Mouse (Mus musculus) macrophage (primary cell): Measurements from ENCODE around the gene Akp3. TPM values are rescaled to one million over a fixed set of nuclear protein-coding genes. Genes with fewer than 3 reads are reported as not detected.

Source experiments
- H3K27ac ChIP-seq: fragments of 350-480 bp; formaldehyde crosslinking; 2 replicates; pipeline ENCODE4 v1.9.0; 2021
- H3K36me3 ChIP-seq: fragments of 350-480 bp; formaldehyde crosslinking; 2 replicates; pipeline ENCODE4 v1.9.0; 2021; ENCODE audit errors: inconsistent target
- H3K4me3 ChIP-seq: fragments of 350-480 bp; formaldehyde crosslinking; 2 replicates; pipeline ENCODE4 v1.9.0; 2021; ENCODE audit errors: inconsistent target
- H3K79me2 ChIP-seq: fragments of 350-480 bp; formaldehyde crosslinking; 2 replicates; pipeline ENCODE4 v1.9.0; 2021; ENCODE audit errors: inconsistent target
- whole genome bisulfite sequencing: methylation state at CpG from one replicate; pipeline ENCODE4 v1.1.7; 2026; ENCODE audit warnings: inconsistent platforms; ENCODE audit not compliant: missing documents; 5-methylcytosine and 5-hydroxymethylcytosine counted together
- polyA plus RNA-seq: library from polyadenylated mRNA; stranded (reverse); fragments of 250-400 nt; gene quantifications from 3 replicates; pipeline ENCODE4 v1.2.4, GENCODE M21; 2018; ENCODE audit warnings: inconsistent platforms
- total RNA-seq, 78 experiments: library from RNA; depleted of rRNA; stranded (reverse); fragments of 250-400 nt; gene quantifications; 1 replicate in 9 of 78; 2 replicates in 24 of 78; 3 replicates in 43 of 78; 4 replicates in 2 of 78; pipeline ENCODE4 v1.2.4; 2018; ENCODE audit warnings: inconsistent platforms in 56 of 78

The Akp3 gene
- not detected for total RNA-seq (2018; cell fraction: chromatin; rRNA removed)
- not detected for total RNA-seq (2018; cell fraction: cytosol; rRNA removed)
- not detected for total RNA-seq (2018; cell fraction: nucleus; rRNA removed)
- polyA plus RNA-seq = not detected in 3 replicates

DNA sequence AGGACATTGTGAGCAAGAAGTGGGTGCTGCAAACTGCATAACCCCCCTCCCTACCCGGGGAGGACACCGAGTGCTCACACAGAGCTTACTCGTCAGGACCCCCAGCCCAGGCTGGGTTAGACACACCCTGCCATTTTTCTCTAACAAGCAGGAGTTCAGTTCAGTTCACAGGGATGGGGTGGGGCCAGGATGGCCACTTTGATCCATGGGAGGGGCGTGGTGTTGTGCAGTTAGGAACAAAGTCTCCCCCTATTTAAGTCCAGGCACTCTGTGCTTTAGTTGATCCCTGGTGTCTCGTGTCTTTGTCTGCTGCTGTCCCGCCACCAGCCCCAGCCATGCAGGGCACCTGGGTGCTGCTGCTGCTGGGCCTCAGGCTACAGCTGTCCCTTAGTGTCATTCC lies at the start of gene Akp3:
TSS of gene Akp3 (plus strand) at position 301 of the 400 bp plus-strand sequence.
- H3K36me3 ChIP-seq = no peaks in the 10 kb centered on the region
- no peaks in the 10 kb centered on the region for H3K79me2 ChIP-seq
- no peak within 1 kb of the TSS for H3K27ac ChIP-seq
- 86% methylated on average over 6 of the region's 6 CpGs for WGBS
- no peak within 1 kb of the TSS for H3K4me3 ChIP-seq

DNA sequence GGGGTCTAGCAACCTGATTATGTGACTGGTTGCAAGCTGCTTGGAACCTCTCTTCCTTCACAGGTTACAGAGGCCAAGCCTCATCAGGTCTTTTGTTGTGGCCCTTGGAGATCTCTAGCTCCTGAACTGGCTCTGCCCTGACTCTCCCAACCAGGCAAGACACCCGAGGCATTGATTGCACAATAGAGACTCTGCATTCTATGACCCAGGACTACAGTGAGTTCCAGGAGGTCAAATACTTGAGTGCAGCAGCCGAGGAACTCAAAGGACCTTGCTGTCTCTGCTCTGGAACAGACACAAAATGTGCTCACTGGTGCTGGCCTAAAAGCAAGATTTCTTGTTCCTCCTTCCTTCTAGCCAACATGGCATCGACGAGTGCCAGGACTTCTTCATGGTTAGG lies 38.6 kb upstream of the Akp3 start:
- 58% methylated on average over 4 of the region's 4 CpGs for WGBS
- H3K4me3 ChIP-seq = no peak overlapping the region
- H3K79me2 ChIP-seq = no peaks in the 10 kb centered on the region
- H3K27ac ChIP-seq = no peak overlapping the region
- no peaks in the 10 kb centered on the region for H3K36me3 ChIP-seq

- WGBS = 72% methylated on average over 17 of the region's 17 CpGs
Measured at GRCm38 (mm10) chr1:87086964-87087363, 37.8 kb upstream of the Akp3 start.

GRCm38 (mm10) chr1:87089251-87089650 lies 35.5 kb upstream of the Akp3 start:
- no peak overlapping the region for H3K4me3 ChIP-seq
- no peaks in the 10 kb centered on the region for H3K36me3 ChIP-seq
- H3K27ac ChIP-seq = no peak overlapping the region
- no peaks in the 10 kb centered on the region for H3K79me2 ChIP-seq
- WGBS = 95% methylated on average over 11 of the region's 11 CpGs

More at GRCm38 (mm10) chr1:87086964-87087363, 37.8 kb upstream of the Akp3 start:
- Histone ChIP-seq H3K27ac (no peak overlapping the region), H3K79me2 (no peaks in the 10 kb centered on the region), H3K36me3 (no peaks in the 10 kb centered on the region), H3K4me3 (no peak overlapping the region)

DNA sequence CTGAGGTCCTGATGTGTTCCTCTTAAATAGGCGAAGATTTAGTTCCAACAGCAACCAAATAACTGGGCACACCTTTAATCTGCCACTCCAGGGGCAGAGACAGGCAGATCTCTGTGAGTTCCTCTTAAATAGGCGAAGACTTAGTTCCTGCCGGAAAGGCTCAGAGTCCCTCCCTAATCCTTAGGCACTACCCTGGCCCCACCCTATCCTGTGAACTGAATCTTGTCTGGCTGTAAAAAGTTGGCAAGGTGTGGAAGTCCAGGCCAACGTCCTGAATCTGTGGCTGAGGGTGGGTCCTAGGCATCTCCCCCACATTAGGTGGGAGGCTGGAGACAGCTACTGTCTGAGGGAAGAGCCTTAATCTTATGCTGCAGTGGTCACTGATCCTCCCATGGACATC lies 34.9 kb upstream of the Akp3 start, which contains the start of gene Alppl2:
TSS of gene Alppl2 (minus strand) at position 101 of the 400 bp plus-strand sequence.
- Histone ChIP-seq H3K79me2 (no peaks in the 10 kb centered on the region), H3K36me3 (no peaks in the 10 kb centered on the region), H3K27ac (no peak within 1 kb of the TSS), H3K4me3 (no peak within 1 kb of the TSS)
- WGBS = 85% methylated on average over 4 of the region's 4 CpGs

DNA sequence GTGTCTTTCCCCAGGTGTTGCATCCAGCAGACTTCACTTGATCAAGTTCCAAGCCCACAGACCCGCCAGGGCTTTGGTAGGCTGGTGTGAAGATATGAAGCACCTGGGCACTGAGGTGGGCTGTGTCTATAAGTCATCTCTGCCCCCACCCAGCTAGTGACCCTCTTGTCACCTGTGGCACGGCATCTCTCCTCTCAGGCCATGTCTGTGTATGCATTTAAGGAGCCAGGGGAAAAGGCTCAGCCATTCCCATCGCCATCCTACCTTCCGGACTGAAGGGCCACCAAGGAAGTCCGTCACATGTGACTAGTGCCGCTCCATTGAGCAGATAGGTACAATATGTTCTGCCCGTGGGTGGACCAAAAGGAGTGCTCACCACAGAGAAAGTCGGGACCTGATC lies 29.1 kb upstream of the Akp3 start:
- no peaks in the 10 kb centered on the region for H3K36me3 ChIP-seq
- H3K4me3 ChIP-seq = no peak overlapping the region
- WGBS = 86% methylated on average over 8 of the region's 8 CpGs
- no peaks in the 10 kb centered on the region for H3K79me2 ChIP-seq
- H3K27ac ChIP-seq = no peak overlapping the region

- no peak overlapping the region for H3K4me3 ChIP-seq
Measured at GRCm38 (mm10) chr1:87098358-87098975, 26.3 kb upstream of the Akp3 start.

GRCm38 (mm10) chr1:87101411-87101810 lies 23.4 kb upstream of the Akp3 start, which contains the start of gene Alpi:
TSS of gene Alpi (minus strand) at chr1:87101606.
- WGBS = 100% methylated on average over 1 of the region's 1 CpGs
- H3K79me2 ChIP-seq = no peaks in the 10 kb centered on the region
- no peak within 1 kb of the TSS for H3K4me3 ChIP-seq
- no peak within 1 kb of the TSS for H3K27ac ChIP-seq
- no peaks in the 10 kb centered on the region for H3K36me3 ChIP-seq

More at GRCm38 (mm10) chr1:87098358-87098975, 26.3 kb upstream of the Akp3 start:
- H3K36me3 ChIP-seq = no peaks in the 10 kb centered on the region
- no peaks in the 10 kb centered on the region for H3K79me2 ChIP-seq
- H3K27ac ChIP-seq = no peak overlapping the region
- WGBS = 15% methylated on average over 29 of the region's 30 CpGs

GRCm38 (mm10) chr1:87102114-87102513 lies 22.7 kb upstream of the Akp3 start:
- H3K4me3 ChIP-seq = no peak overlapping the region
- no peaks in the 10 kb centered on the region for H3K79me2 ChIP-seq
- H3K36me3 ChIP-seq = no peaks in the 10 kb centered on the region
- WGBS = 97% methylated on average over 3 of the region's 3 CpGs
- no peak overlapping the region for H3K27ac ChIP-seq

GRCm38 (mm10) chr1:87103936-87104335 lies 20.8 kb upstream of the Akp3 start:
- 75% methylated on average over 1 of the region's 1 CpGs for WGBS
- Histone ChIP-seq H3K36me3 (no peaks in the 10 kb centered on the region), H3K79me2 (no peaks in the 10 kb centered on the region), H3K4me3 (no peak overlapping the region), H3K27ac (no peak overlapping the region)

DNA sequence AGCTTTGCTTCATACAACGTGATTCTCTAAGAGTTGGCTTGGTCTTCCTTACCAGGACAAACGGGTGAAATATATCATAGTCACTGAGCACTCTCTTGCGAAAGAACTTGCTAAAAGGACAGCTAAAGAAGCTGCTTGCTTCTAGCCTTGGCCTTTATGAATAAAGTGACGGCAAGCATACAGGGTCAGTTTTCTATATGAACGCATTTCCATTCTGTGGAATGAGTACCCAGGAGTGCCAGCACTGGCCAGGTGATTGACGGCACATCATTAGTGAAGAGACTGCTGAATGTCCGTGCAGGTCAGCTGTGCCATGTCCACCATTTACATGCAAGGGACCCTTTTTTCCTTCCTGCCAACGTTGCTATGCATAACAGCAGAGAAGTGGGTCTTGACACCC lies 18.2 kb upstream of the Akp3 start:
- WGBS = 77% methylated on average over 8 of the region's 8 CpGs
- Histone ChIP-seq H3K36me3 (no peaks in the 10 kb centered on the region), H3K79me2 (no peaks in the 10 kb centered on the region), H3K4me3 (no peak overlapping the region), H3K27ac (no peak overlapping the region)

DNA sequence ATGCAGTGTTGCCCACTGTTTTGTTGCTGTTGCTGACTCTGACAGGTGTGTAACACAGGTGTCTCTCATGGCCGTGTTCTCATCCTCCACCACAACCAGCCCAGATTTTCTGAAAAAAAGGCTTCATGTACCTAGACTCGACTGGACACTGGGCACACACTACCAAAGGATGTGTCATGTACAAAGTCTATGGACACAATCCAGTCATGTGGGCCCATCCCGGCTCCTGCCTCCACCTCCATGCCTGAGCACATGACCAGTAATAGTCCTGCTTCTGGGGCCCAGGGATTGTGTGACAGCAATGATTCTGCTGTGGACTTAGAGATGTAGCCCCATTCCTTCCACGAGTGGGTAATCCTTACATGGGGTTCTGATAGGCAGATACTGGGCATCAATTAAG lies 16.2 kb upstream of the Akp3 start:
- no peaks in the 10 kb centered on the region for H3K79me2 ChIP-seq
- H3K4me3 ChIP-seq = no peak overlapping the region
- 87% methylated on average over 4 of the region's 4 CpGs for WGBS

GRCm38 (mm10) chr1:87111719-87112354 lies 12.9 kb upstream of the Akp3 start:
- Histone ChIP-seq H3K27ac (no peak overlapping the region), H3K4me3 (no peak overlapping the region), H3K36me3 (no peaks in the 10 kb centered on the region), H3K79me2 (no peaks in the 10 kb centered on the region)
- WGBS = 33% methylated on average over 9 of the region's 9 CpGs

More for the DNA sequence above, 16.2 kb upstream of the Akp3 start:
- Histone ChIP-seq H3K27ac (no peak overlapping the region), H3K36me3 (no peaks in the 10 kb centered on the region)

- Histone ChIP-seq H3K27ac (no peak overlapping the region), H3K36me3 (no peaks in the 10 kb centered on the region), H3K4me3 (no peak overlapping the region), H3K79me2 (no peaks in the 10 kb centered on the region)
- 85% methylated on average over 1 of the region's 1 CpGs for WGBS
Measured at GRCm38 (mm10) chr1:87114784-87115183, 10.0 kb upstream of the Akp3 start.
